Mouse (Mus musculus): Measurements from ENCODE around the gene Ldhd. TPM values are rescaled to one million over a fixed set of nuclear protein-coding genes. Genes with fewer than 3 reads are reported as not detected.

The Ldhd gene
- total and polyA plus RNA-seq, 3 experiments: 0.04 TPM; not detected in 2

DNA sequence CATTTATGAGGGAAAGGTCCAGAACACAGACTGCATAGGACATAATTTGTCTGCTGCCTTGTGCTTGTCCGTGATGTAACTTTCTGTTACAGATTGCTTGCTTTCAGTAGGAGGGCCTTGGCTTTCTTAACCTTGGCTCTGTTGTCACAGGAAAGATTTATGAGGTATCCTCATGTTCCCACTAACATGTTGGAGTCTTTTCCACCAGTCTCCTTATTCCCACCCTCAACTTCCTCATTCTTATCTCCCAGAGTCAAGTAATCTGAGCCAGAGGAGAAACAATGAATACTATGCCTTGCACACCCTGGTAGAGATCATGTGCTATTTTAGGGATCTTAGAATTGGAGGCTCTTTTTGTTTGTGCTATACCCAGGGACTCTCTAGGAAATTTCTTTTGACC, 32.9 kb downstream of the Ldhd start:
- Histone ChIP-seq H3K4me1 (ENCODE audit: control insufficient read depth in 1 of 2, insufficient read depth in 2 of 2, low read length in 2 of 2) (peaks cover 31 to 37% of the 10 kb centered on the region in 2 experiments), H3K4me3 (ENCODE audit: control insufficient read depth in 1 of 2, insufficient read depth in 1 of 2, low read depth in 2 of 2, low read length in 2 of 2) (no peak overlapping the region), H3K27me3 (ENCODE audit: control insufficient read depth in 1 of 2, insufficient read depth in 2 of 2, low read length in 2 of 2) (no peaks in the 10 kb centered on the region), H3K9me3 (replicated peaks; ENCODE audit: insufficient read depth, low read length) (no peaks in the 10 kb centered on the region), H3K36me3 (ENCODE audit: control insufficient read depth in 1 of 2, insufficient read depth in 2 of 2, low read length in 2 of 2) (peaks cover 0 to 31% of the 10 kb centered on the region in 2 experiments; a peak in 2 of 4 replicates), H3K9ac (ENCODE audit: control insufficient read depth, low read depth, low read length, poor library complexity, severe bottlenecking) (no peak overlapping the region), H3K79me2 (ENCODE audit: control insufficient read depth, insufficient read depth, low read length, poor library complexity) (peaks cover 7% of the 10 kb centered on the region), H3K27ac (ENCODE audit: control insufficient read depth, low read depth, low read length) (peak overlapping the region; percentile 88; the same call in 1 of the 2 replicates)
- TF ChIP-seq USF2 (IDR thresholded peaks at IDR 0.05; ENCODE audit: borderline replicate concordance in 1 of 2, insufficient read depth in 1 of 2, low read depth in 1 of 2, low read length in 2 of 2) (no peak), ZKSCAN1 (IDR thresholded peaks at IDR 0.05; ENCODE audit: low read depth, low read length) (no peak), MEF2A (IDR thresholded peaks at IDR 0.05; ENCODE audit: extremely low read depth, insufficient replicate concordance, low read depth, low read length, poor library complexity, severe bottlenecking) (peak; percentile 44; the same call in 1 of the 2 replicates), BHLHE40 (IDR thresholded peaks at IDR 0.05; ENCODE audit: borderline replicate concordance, low read depth, low read length) (peak; percentile 56; the same call in 1 of the 2 replicates), POLR2AphosphoS2 (IDR thresholded peaks at IDR 0.05; ENCODE audit: low read length) (no peak), HCFC1 (IDR thresholded peaks at IDR 0.05; ENCODE audit: low read depth, low read length) (no peak), POLR2AphosphoS5 (IDR thresholded peaks at IDR 0.05; ENCODE audit: borderline replicate concordance, low read depth, low read length) (no peak), NELFE (IDR thresholded peaks at IDR 0.05; ENCODE audit: low read depth, low read length) (no peak), MYC (IDR thresholded peaks at IDR 0.05; ENCODE audit: low read depth, low read length) (peak; percentile 51; the same call in 1 of the 2 replicates), GATA1 (IDR thresholded peaks at IDR 0.05; ENCODE audit: low read depth, low read length) (peak; percentile 79), UBTF (IDR thresholded peaks at IDR 0.05; ENCODE audit: borderline replicate concordance, insufficient read depth, low read depth, low read length) (no peak), E2F4 (IDR thresholded peaks at IDR 0.05; ENCODE audit: borderline replicate concordance, low read depth, low read length) (no peak), ELF1 (IDR thresholded peaks at IDR 0.05; ENCODE audit: low read depth, low read length) (no peak), CHD1 (IDR thresholded peaks at IDR 0.05; ENCODE audit: low read depth, low read length) (no peak), ETS1 (IDR thresholded peaks at IDR 0.05; ENCODE audit: low read depth, low read length) (peak; percentile 65; the same call in 1 of the 2 replicates), MAFK (IDR thresholded peaks at IDR 0.05; ENCODE audit: borderline replicate concordance, low read depth, low read length) (no peak), JUND (IDR thresholded peaks at IDR 0.05; ENCODE audit: low read depth, low read length) (no peak), ZNF384 (IDR thresholded peaks at IDR 0.05; ENCODE audit: low read depth, low read length) (no peak), MAX (IDR thresholded peaks at IDR 0.05; ENCODE audit: low read length) (0 out of 2 replicates have a peak, but pooled peaks have one; percentile 44), RCOR1 (IDR thresholded peaks at IDR 0.05; ENCODE audit: low read depth, low read length) (peak; percentile 83), CTCF (IDR thresholded peaks at IDR 0.05 in 2 of 3, conservative IDR thresholded peaks at IDR 0.05 in 1 of 3; ENCODE audit: control insufficient read depth in 1 of 3, insufficient read depth in 1 of 3, low read depth in 2 of 3, low read length in 3 of 3, poor library complexity in 1 of 3, severe bottlenecking in 1 of 3) (no peak), SIN3A (IDR thresholded peaks at IDR 0.05; ENCODE audit: low read length) (peak; percentile 54), GABPA (IDR thresholded peaks at IDR 0.05; ENCODE audit: low read depth, low read length) (no peak), MYB (IDR thresholded peaks at IDR 0.05; ENCODE audit: low read depth, low read length) (no peak), KAT2A (conservative IDR thresholded peaks at IDR 0.05; ENCODE audit: low read depth, low read length) (no peak), CHD2 (IDR thresholded peaks at IDR 0.05; ENCODE audit: low read length) (no peak), SMC3 (IDR thresholded peaks at IDR 0.05; ENCODE audit: low read depth, low read length) (no peak), ZMIZ1 (IDR thresholded peaks at IDR 0.05; ENCODE audit: low read depth, low read length) (no peak), RAD21 (IDR thresholded peaks at IDR 0.05; ENCODE audit: low read depth, low read length) (no peak), POLR2A (IDR thresholded peaks at IDR 0.05; ENCODE audit: control insufficient read depth in 1 of 2, insufficient read depth in 1 of 2, low read depth in 1 of 2, low read length in 2 of 2, poor library complexity in 1 of 2) (no peak), EP300 (IDR thresholded peaks at IDR 0.05; ENCODE audit: low read depth in 1 of 2, low read length in 2 of 2) (peak; percentile 52 to 72), MAZ (IDR thresholded peaks at IDR 0.05; ENCODE audit: low read depth, low read length) (no peak), MXI1 (IDR thresholded peaks at IDR 0.05; ENCODE audit: low read depth, low read length) (peak; percentile 48; the same call in 1 of the 2 replicates), ZC3H11A (IDR thresholded peaks at IDR 0.05; ENCODE audit: low read depth, low read length) (no peak), TBP (IDR thresholded peaks at IDR 0.05; ENCODE audit: low read depth, low read length) (no peak), USF1 (IDR thresholded peaks at IDR 0.05; ENCODE audit: low read depth, low read length) (no peak), NRF1 (IDR thresholded peaks at IDR 0.05; ENCODE audit: insufficient read depth, low read depth, low read length, poor library complexity, severe bottlenecking) (no peak), TCF12 (IDR thresholded peaks at IDR 0.05; ENCODE audit: low read depth, low read length) (no peak)
- DNase-seq (ENCODE audit: low read depth, low spot score): peak; percentile 59

Measured in MEL (cell line).